Mouse (Mus musculus) E14TG2a.4 (cell line): Measurements from ENCODE around the gene Fhit.

Experiments
- CTCF ChIP-seq: conservative IDR thresholded peaks from 2 replicates; pipeline ENCODE4 v1.5.1; 2014; ENCODE audit warnings: low read length
- POU5F1 ChIP-seq: IDR thresholded peaks from 2 replicates; pipeline ENCODE4 v1.6.1; 2014; ENCODE audit warnings: low read length, borderline replicate concordance

DNA sequence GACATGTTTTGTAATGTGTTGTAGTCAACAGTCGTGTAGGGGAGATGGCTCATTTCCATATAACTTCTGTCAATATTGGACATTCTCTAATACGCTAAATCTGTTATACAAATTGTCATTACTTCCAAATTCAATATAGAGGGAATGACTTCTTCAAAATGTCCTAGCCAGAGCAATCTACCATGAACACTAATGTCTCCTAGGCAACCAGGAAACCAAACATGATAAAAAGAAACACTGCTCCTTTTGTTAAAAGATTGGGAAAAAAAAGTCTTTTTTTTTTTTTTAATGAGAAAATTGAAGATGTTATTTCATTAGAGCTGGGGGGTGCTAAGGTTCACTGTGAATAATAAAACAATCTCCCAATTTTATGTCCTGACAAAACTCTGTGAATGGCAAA is 729.3 kb downstream of the Fhit start:
- no peak for TF ChIP-seq CTCF
- no peak for TF ChIP-seq POU5F1
